Mouse (Mus musculus) thymus, postnatal 4 days (tissue): ENCODE results near the gene Lsmem1.

Experiments used
- DNase-seq: peaks from one replicate; pipeline ENCODE4 v3.0.0; 2021

Lsmem1 gene

DNA sequence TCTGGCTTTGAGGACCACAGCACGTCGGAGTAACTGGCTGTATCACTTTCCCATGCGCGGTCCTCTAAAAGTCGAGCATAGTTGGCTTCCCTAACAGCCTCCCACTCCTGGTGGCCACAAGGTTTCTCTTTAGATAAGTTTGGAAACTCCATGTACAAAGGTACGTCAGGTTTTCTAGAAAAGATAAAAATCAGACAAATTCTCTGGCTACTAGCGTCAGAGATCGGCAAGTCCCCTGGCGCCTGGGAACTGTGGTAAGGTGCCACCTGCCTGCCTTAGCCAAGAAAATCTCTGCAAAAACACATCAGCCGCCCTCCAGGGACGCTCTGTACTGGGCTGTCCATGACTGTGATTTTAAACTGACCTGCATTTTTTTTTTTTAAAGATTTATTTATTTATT, 64.8 kb downstream of the Lsmem1 start:
- DNase-seq, result peak; percentile 14

DNA sequence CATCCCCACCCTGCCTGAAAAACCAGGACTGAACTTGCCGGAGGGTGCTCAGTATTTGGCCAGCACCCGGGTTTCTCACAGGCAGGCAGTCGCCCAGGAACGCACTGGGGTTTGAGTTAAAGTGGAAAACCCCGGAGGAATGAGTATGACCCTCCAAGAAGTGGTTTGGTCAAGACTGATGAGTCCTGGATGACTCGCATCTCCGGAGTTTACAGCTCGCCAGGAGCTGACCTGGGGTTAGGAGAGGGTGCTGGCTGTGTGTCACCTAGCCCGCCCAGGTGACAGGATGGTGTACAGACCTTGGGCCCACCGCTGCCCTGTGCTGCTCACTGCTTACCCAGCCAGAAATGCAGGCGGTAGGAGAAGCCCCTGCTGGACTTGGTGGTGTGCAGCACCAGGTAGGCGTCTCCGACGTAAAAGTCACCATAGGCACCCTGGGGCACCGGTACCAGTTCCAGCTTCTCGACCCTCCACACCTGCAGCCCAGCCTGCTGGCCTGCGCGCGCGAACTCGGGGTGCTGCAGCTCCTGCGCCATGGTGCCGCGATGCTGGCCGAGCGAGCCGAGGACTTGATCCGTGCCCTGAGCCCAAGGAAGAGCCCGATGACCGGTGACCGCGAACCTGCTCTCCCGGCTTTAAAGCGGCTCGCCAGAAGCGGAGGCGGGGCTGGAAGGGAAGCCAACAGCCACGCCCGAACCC, 65.6 kb downstream of the Lsmem1 start, which contains the start of gene Scin:
Scin (minus strand) TSS at position 656 of the 699 bp plus-strand sequence.
- peak; percentile 28 for DNase-seq

- DNase-seq, result no peak
These were observed 66.1 kb downstream of the Lsmem1 start for GRCm38 (mm10) chr12:40133194-40133572.
